Mouse (Mus musculus) CD4-positive, CD25-positive, alpha-beta regulatory T cell, adult 2 months (primary cell): ENCODE results near the gene Kat7.

Experiments used
- DNase-seq: peaks from one replicate; pipeline ENCODE4 v3.0.0-alpha.2; 2012; ENCODE audit warnings: low read depth, low spot score

Gene Kat7

DNA sequence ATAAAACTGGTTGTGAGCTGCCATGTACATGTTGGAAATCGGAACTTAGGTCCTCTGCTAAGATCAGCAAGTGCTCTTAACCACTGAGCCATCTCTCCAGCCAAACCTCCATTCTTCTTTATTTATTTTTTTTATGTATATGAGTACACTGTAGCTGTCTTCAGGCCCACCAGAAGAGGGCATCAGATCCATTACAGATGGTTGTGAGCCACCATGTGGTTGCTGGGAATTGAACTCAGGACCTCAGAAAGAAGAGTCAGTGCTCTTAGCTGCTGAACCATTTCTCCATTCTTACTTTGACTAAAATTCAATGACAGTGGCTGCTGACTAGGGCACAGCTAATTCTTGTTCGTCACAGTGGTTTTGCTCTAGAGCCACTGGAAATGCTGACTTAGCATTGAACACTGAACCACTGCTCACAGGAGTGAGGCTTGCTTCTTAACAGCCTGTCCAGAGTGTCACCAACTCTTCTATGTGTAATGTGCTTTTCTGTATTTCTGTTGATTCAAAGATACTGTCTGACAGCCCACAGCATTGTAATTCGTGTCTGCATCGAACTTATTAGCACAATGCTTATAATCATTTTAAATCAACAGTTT, 30.9 kb downstream of the Kat7 start:
- DNase-seq, result peak; percentile 15

- no peak for DNase-seq
These were observed 34.0 kb downstream of the Kat7 start for GRCm38 (mm10) chr11:95276056-95276455.

DNA sequence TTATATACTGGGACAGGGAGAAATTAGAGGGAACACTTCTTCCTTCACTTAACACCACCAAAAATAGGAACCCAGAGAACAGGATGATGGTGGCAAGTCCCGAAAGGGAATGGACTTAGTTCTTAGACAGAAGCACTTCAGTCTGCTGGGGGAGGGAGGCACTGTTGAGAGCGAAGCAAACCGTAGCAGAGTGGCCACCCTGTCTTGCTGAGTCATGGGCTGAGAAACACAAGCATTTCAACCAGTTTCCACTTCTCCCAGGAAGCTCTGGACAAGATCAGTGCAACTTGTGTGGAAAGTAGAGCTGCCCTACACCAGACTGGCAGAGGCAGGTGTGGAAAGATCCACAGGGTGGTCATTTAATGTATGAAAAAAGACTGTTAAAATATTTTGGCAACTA, 35.4 kb downstream of the Kat7 start:
- no peak for DNase-seq

DNA sequence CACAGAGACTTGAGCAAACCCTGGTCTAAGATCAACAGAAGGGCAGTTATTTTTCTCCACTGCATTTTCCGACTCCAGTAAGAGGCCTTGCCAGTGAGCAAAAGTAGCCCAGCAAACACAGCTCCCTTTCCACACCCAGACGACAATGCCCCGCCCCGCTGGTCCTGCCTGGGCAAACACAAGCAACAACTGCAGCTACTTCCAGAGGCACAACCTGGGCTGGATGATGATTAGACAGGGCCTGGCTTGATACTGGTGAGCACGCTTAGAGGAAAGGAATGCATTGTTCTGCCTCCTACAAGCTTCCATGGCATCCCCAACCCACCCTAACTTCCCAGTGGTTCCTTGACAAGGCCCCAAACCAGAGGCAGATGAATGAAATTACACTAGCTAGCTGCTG, 36.4 kb downstream of the Kat7 start:
- DNase-seq, result no peak

DNA sequence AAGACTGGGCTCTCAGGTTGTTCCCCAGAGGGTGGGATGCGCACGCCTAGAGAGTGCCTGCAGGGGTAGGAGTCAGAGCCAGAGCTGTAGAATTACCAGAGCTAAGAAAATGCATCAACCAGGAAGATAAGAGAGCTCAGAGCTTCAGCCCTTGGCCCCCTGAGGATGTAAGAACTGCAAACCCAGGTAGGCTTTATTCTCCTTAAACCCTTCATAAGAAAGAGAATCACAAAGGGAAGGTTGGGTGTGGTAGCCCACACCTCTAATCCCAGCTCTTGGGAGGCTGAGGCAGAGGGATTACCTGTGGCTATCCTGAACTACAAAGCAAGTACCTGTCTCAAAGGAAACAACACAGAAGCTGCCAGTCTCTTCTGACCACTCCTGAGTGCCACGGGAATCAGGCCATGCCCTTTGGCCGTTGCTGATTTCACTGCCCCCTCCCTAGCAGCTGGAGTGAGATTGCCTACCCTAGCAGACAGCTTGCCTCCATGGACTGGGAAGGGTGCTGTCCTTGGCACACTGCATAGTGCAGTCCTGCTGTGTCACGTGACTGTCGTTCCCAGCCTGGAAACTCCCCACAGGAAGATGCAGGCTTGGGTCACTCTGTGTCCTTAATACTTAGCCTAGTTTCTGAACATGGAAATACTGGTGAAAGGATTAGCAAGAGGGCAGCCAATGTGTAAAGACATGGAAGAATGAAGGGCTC, 43.4 kb downstream of the Kat7 start:
- DNase-seq, result no peak

DNA sequence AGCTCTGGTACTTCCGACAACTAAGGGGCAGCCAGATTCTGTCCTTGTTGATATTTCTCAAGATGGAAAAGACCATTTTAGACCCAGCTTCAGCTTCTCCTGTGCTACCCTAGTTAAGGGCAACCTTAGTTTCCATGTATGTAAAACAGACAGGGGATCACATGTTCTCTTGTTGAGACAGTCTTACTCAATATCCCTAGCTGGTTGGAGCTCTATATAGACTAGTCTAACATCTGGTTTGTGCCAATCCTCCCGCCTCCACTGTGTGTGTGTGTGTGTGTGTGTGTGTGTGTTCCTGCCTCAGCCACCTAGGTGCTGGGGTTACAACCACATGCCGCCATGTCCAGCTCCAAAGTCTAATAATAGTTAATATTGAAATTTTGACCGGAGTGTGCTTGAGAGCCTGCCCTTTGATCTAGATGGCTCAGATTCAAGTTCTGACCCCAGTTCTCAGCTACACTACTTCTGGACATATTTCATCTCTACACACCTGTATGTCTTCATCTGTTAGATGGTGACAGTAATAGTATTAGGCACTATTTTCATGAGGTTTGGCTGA, 45.5 kb downstream of the Kat7 start:
- DNase-seq, result no peak

DNA sequence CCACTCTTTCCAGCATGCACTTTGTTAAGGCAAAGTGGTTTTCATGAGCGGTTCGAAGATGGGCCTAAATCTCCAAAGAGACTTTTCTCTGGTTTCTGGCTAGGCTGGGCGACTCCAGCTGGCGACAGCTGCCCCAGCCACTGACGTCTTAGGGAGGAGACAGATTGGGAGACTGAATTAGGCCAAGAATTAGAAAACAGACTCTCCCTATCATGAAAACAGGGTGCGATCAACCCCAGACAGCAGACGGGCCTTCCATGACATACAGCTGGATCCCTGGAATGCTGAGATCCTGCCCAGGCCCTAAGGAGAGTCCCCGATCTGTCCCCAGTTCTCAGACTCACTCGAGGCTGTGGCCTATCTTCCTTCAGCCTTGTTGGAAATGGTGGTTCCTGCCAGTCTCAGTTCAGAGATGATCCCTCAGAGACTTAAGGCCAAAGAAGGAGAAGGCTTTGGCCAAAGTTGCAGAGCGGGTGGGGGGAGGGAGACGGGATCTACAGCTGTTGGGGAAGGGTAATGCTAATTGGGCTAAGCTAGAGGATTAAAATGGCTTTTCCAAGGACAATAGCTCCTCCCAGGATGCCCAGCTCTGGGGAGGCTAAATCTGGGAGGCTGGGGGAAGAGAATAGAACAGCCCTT, 46.1 kb downstream of the Kat7 start:
- no peak for DNase-seq

- DNase-seq, result peak; percentile 41
These were observed 48.8 kb downstream of the Kat7 start, which contains the start of gene Tac4 for GRCm38 (mm10) chr11:95261178-95261751. Tac4 (plus strand) TSS chr11:95261529.

DNA sequence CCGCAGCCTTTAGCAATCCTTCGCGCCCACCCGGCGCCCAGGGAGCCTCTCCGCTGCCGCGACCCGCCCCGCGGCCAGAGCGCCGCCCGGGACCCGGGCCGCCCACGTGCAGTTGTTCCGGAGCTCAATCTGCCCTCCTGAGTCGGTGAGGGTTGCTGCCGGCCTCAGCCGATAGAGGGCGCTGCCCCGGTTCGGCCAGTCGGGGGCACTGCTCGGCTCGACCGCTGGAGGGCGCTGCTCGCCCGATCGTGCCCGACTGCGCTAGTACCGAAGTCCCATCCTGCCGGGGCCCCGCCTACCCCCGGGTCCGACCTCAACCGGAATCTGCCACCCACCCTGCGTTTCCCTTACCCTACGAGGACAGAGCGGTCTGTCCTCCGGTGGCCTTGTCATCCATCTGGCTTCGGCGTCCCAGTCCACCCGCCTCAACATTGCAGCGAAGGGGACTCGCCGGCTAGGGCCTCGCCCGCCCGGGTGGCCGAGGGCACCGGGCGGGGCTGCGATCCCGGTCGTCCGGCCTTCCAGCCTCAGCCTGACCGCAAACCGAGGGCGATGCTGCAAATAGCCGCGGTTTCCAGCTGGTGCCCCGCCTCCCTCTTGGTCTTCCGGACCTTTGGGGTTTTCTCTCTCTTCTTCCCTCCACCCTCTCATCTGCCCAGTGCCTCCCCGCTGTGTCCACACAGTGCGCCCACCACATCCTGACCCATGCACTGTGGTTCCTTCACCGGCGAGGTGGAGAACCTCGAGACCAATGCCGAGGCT, 50.8 kb downstream of the Kat7 start:
- peak; percentile 95 for DNase-seq

DNA sequence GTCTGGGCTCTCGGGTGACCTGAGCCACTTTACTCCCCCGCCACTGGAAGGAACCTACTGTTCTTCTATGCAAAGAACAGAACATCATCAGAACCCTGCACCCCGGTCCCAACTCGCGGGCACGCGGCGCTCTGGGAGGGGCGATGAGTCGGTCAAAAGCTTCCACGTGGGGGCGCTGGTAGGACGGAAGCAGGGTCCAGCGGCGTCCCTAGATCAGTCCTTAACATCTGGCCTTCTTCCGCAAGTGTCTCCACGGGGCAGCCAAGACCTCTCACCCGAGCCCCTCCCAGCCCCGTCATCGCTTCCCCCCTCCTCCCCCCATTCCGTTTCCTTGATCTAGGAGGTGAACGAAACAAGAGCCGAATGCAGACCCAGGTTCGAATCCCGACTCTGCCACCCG, 51.6 kb downstream of the Kat7 start:
- peak; percentile 83 for DNase-seq

- DNase-seq, result peak; percentile 11
These were observed 52.1 kb downstream of the Kat7 start for GRCm38 (mm10) chr11:95257930-95258329.

GRCm38 (mm10) chr11:95255747-95256146, 54.3 kb downstream of the Kat7 start:
- DNase-seq, result no peak

- DNase-seq, result no peak
These were observed 55.9 kb downstream of the Kat7 start for GRCm38 (mm10) chr11:95254165-95254564.

GRCm38 (mm10) chr11:95252104-95252503, 57.9 kb downstream of the Kat7 start:
- no peak for DNase-seq

DNA sequence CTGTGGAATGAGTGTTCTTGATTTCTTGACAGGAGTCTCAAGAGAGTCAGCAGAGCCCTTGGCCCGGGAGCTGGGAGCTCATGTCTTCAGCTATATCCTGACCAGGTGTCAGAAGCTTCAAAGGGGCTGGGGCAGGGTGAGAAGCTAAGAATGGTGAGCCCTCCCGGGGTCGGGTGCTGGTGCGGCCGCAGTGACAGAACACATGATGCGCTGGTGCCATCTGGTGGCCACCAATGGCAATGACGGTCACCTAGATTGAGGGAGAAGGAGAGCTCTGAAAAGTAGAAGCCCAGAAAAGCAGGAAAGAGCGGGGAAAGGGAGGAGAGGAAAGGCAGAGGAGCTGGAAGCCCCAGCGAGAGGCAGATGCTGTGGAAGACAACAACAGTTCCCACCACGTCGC, 58.8 kb downstream of the Kat7 start:
- DNase-seq, result peak; percentile 82

DNA sequence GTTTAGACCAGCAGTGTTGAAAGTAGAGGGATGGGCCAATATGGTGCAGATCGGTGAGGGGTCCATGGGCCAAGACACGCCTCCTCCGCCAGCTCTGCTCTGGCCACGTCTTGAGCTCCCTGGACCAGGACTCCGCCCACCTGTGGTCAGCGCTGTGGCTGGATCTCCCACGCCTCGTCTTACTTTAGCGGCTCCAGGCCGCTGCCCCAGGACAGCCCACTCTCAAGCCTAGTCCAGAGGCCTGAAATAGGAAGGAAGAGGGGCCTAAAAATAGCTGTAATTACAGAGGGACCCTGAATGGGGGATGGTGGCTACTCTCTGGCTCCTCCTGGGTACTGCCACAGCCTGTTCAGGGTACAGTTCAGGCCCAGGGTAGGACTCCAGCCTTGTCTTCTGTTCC, 59.9 kb downstream of the Kat7 start:
- no peak for DNase-seq

DNA sequence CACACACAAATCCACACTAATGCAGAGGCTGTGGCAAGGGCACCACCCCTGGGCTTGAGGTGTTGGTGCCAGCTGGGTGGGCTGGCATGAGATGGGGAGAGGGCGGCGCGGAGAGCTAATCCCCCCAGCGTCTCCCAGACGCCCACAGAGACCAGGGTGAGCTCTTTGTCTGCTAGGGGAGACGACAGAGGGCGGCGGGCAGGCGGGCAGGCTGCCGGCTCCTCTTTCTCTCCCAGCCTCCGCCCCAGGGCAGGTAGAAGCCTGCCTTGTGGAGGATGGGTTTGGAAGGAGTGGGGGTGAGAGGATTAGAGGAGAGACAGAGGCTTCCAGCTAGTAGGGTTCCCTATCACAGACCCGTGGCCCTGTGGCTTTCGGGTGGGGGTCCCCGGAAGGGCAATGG, 63.0 kb downstream of the Kat7 start:
- DNase-seq, result no peak

GRCm38 (mm10) chr11:95245456-95245855, 64.6 kb downstream of the Kat7 start:
- no peak for DNase-seq

DNA sequence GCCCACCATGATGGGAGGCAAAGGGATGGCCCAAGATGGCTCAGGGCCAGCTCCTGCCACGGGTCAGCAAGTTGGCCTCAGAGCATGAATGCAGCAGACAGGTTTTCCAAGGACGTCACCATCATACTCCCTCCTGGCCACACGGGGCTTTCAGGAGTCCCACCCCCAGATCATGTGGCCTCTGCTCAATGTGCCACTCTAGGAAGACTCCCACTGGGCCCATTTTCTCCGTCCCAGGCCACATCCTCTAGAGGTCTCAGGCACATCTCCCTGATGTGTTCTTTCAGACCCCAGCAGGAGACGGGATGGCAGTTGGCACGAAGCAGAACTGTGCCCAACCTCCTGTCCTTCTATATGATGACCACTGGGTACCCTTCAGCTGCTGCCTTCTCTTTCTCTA, 67.4 kb downstream of the Kat7 start:
- no peak for DNase-seq

- DNase-seq, result no peak
These were observed 71.6 kb downstream of the Kat7 start for GRCm38 (mm10) chr11:95238477-95238876.

GRCm38 (mm10) chr11:95232329-95232696, 77.7 kb downstream of the Kat7 start:
- DNase-seq, result no peak
